Comparison of ENCODE assay signal across 7 mouse cellular contexts in the genomic region with DNA sequence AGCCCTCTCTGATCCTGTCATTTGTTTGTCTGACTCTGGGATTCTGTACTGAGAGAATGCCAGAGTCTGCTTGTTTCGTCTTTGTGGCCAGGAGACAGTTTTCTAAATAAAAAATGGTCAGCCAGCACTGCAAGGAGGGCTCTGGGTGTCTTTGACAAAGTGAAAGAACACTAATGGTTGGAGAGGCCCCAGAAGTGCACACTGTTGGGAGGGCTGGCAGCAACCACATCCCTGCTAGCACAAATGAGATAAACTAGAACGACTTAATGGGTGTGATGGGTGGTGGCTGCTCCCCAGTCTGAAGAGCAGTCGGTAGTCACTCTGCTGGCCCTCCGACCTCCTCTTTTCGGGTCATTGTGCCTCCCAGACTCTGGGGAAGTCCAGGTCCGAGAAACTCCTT. TPM values are rescaled to one million over a fixed set of nuclear protein-coding genes. Genes with fewer than 3 reads are reported as not detected.
DNase-seq lines count a peak whose midpoint lies in the region; ATAC-seq and TF ChIP-seq lines count a peak whose summit lies in the region.

No protein-coding gene starts in this region.

- WGBS in heart, embryonic 13.5 days: 12% methylated on average over 6 of the region's 6 CpGs
- 11% methylated on average over 6 of the region's 6 CpGs for WGBS in liver, embryonic 14.5 days (ENCODE audit: insufficient replicate concordance)

- H3K9me3 ChIP-seq in heart, embryonic 13.5 days: no peaks in the 10 kb centered on the region
- H3K9me3 ChIP-seq in liver, embryonic 14.5 days (ENCODE audit: control insufficient read depth, low read length): no peaks in the 10 kb centered on the region

- peak overlapping the region; percentile 71 for H3K4me2 ChIP-seq in heart, embryonic 13.5 days
- H3K4me2 ChIP-seq in liver, embryonic 14.5 days (ENCODE audit: low read depth): peak overlapping the region; percentile 69

- peak overlapping the region; percentile 57; the same call in 1 of the 2 replicates for H3K27ac ChIP-seq in heart, embryonic 13.5 days (replicated peaks)
- no peak overlapping the region for H3K27ac ChIP-seq in liver, embryonic 14.5 days

- peaks cover 71% of the 10 kb centered on the region for H3K4me1 ChIP-seq in heart, embryonic 13.5 days
- H3K4me1 ChIP-seq in liver, embryonic 14.5 days (replicated peaks; ENCODE audit: control insufficient read depth in 2 of 2, insufficient read depth in 2 of 2, low read length in 1 of 2): peaks cover 15% of the 10 kb centered on the region in 2 experiments

- DNase-seq in thymus, postnatal 4 days: peak; percentile 31
- no peak for DNase-seq in thymus, adult 18-20 months
- peak in 1 of 3 experiments; percentile 13 for DNase-seq in liver, embryonic 14.5 days (ENCODE audit: low read depth in 3 of 3, low spot score in 3 of 3)
- DNase-seq in natural killer cell, adult 2 months (ENCODE audit: low spot score in 2 of 2): no peak
- DNase-seq in gastrocnemius, adult 8-10 months (ENCODE audit: low spot score in 2 of 2): no peak

- H3K9ac ChIP-seq in heart, embryonic 13.5 days: peak overlapping the region; percentile 100
- H3K9ac ChIP-seq in liver, embryonic 14.5 days (replicated peaks): peak overlapping the region; percentile 28

- TF ChIP-seq CTCF in liver, embryonic 14.5 days (IDR thresholded peaks at IDR 0.05; ENCODE audit: low read depth): no peak

- no peak for TF ChIP-seq EP300 in liver, embryonic 14.5 days (IDR thresholded peaks at IDR 0.05; ENCODE audit: low read depth)

- H3K36me3 ChIP-seq in heart, embryonic 13.5 days: peaks cover 43% of the 10 kb centered on the region
- H3K36me3 ChIP-seq in liver, embryonic 14.5 days (replicated peaks; ENCODE audit: control insufficient read depth, insufficient read depth, low read depth): peaks cover 8% of the 10 kb centered on the region; the same call in 1 of the 2 replicates

- H3K4me3 ChIP-seq in heart, embryonic 13.5 days: peak overlapping the region; percentile 82
- H3K4me3 ChIP-seq in liver, embryonic 14.5 days (ENCODE audit: insufficient read depth in 1 of 2, low read depth in 2 of 2, low read length in 2 of 2): peak overlapping the region; percentile 26 to 79

- ATAC-seq in heart, embryonic 13.5 days (ENCODE audit: extremely low read depth, insufficient number of reproducible peaks, low FRiP score, low TSS enrichment): no peak
- ATAC-seq in liver, embryonic 14.5 days (ENCODE audit: insufficient read depth): peak; percentile 36
- no peak for ATAC-seq in inflammation-experienced regulatory T-cells, adult 6 months

- H3K27me3 ChIP-seq in heart, embryonic 13.5 days (replicated peaks): no peaks in the 10 kb centered on the region
- H3K27me3 ChIP-seq in liver, embryonic 14.5 days (ENCODE audit: control insufficient read depth, insufficient read depth, low read length): peaks cover 25% of the 10 kb centered on the region

RNA-seq across cellular contexts. Expression of gene 2700081O15Rik, which starts 1.7 kb away (rescaled TPM):
- polyA plus RNA-seq in heart, embryonic 13.5 days (2015; fragmentation: Nextera tagmentation; extraction: Ambion mirVana): 3.5 and 3.7 TPM in 2 replicates
- polyA plus RNA-seq in liver, embryonic 14.5 days (2012; rRNA removed): 5.6 and 6.3 TPM in 2 replicates
- 0.86 and 1.2 TPM in 2 replicates for polyA plus RNA-seq in liver, embryonic 14.5 days (2014; fragmentation: Nextera tagmentation; extraction: Ambion mirVana)
- under 1 TPM; 0.10 to 0.23 (median 0.15) TPM for polyA plus RNA-seq in inflammation-experienced regulatory T-cells, adult 6 months (2017; shearing (Covaris generic))
- 1 to 10 TPM; 3.1 to 4.1 (median 3.8) TPM for total RNA-seq in gastrocnemius, adult 8-10 months (2022)

RNA-seq across cellular contexts. Expression of gene Spindoc, which starts 36.3 kb away (rescaled TPM):
- polyA plus RNA-seq in heart, embryonic 13.5 days (2015; fragmentation: Nextera tagmentation; extraction: Ambion mirVana): 18.8 and 22.3 TPM in 2 replicates
- 2.5 and 2.9 TPM in 2 replicates for polyA plus RNA-seq in liver, embryonic 14.5 days (2012; rRNA removed)
- 2.2 and 2.6 TPM in 2 replicates for polyA plus RNA-seq in liver, embryonic 14.5 days (2014; fragmentation: Nextera tagmentation; extraction: Ambion mirVana)
- polyA plus RNA-seq in inflammation-experienced regulatory T-cells, adult 6 months (2017; shearing (Covaris generic)): 1 to 10 TPM; 2.8 to 4.4 (median 3.6) TPM
- 1 to 10 TPM; 6.8 to 8.6 (median 7.3) TPM for total RNA-seq in gastrocnemius, adult 8-10 months (2022)
